Mouse (Mus musculus) CD4-positive naive resting alpha-beta T cell, adult 57 days (primary cell): Measurements from ENCODE around the gene Hjurp. TPM values are rescaled to one million over a fixed set of nuclear protein-coding genes. Genes with fewer than 3 reads are reported as not detected.

ENCODE experiments used
- total RNA-seq: library from RNA; stranded (reverse); gene quantifications from one replicate; pipeline ENCODE4 v1.2.4, GENCODE M21; 2023

Hjurp gene
- total RNA-seq, result 164 TPM

GRCm38 (mm10) chr1:88277098-88277817 is at the start of gene Hjurp, which contains the start of gene Trpm8:
Gene Hjurp, minus strand, starts transcription at chr1:88277633.
Gene Trpm8, plus strand, starts transcription at chr1:88277661.

GRCm38 (mm10) chr1:88226670-88227379 is 50.6 kb downstream of the Hjurp start, which contains the start of gene Mroh2a:
Gene Mroh2a, plus strand, starts transcription at chr1:88226986.

Other genes starting within 250 kb of the Hjurp start
- not detected for gene Ugt1a10, start 222.2 kb downstream of the Hjurp start, total RNA-seq
- not detected for gene Ugt1a9, start 206.8 kb downstream of the Hjurp start, total RNA-seq
- gene Ugt1a8, start 189.8 kb downstream of the Hjurp start, total RNA-seq, result not detected
- 0.30 TPM for gene Ugt1a7c, start 182.6 kb downstream of the Hjurp start, total RNA-seq
- 0.59 TPM for gene Ugt1a6b, start 174.4 kb downstream of the Hjurp start, total RNA-seq
- gene Ugt1a6a, start 142.8 kb downstream of the Hjurp start, total RNA-seq, result 0.86 TPM
- gene Ugt1a5, start 111.6 kb downstream of the Hjurp start, total RNA-seq, result not detected
- not detected for gene Ugt1a2, start 77.0 kb downstream of the Hjurp start, total RNA-seq
- gene Dnajb3, start 71.9 kb downstream of the Hjurp start, total RNA-seq, result 1.2 TPM
- gene Ugt1a1, start 65.7 kb downstream of the Hjurp start, total RNA-seq, result not detected
- gene Mroh2a, start 50.6 kb downstream of the Hjurp start, total RNA-seq, result 0.18 TPM
- gene Trpm8, start within 50 bp of the Hjurp start, total RNA-seq, result not detected
- not detected for gene Spp2, start 129.3 kb upstream of the Hjurp start, total RNA-seq
- gene Glrp1, start 232.4 kb upstream of the Hjurp start, total RNA-seq, result not detected